Mouse (Mus musculus) embryonic facial prominence, embryonic 13.5 days (tissue): Measurements from ENCODE around the gene Barx1. TPM values are rescaled to one million over a fixed set of nuclear protein-coding genes. Genes with fewer than 3 reads are reported as not detected.

Experiments used
- ATAC-seq: fragments of 200-750 bp; cut with Nextera tagmentation; 2 replicates; pipeline ENCODE4 v1.8.0; 2017; ENCODE audit warnings: low read depth; ENCODE audit not compliant: insufficient number of reproducible peaks, insufficient read depth, low FRiP score, low TSS enrichment
- H3K27ac ChIP-seq: fragments of 300-500 bp; sonication (generic); 2 replicates; pipeline ENCODE4 v1.5.1; 2015; ENCODE audit warnings: moderate library complexity, mild to moderate bottlenecking, inconsistent platforms
- H3K27me3 ChIP-seq: fragments of 300-500 bp; sonication (generic); 2 replicates; pipeline ENCODE4 v1.6.1; 2015; ENCODE audit warnings: mild to moderate bottlenecking, inconsistent platforms
- H3K36me3 ChIP-seq: fragments of 300-500 bp; sonication (generic); 2 replicates; pipeline ENCODE4 v1.6.1; 2015; ENCODE audit warnings: mild to moderate bottlenecking, inconsistent platforms
- H3K4me1 ChIP-seq: fragments of 300-500 bp; sonication (generic); 2 replicates; pipeline ENCODE4 v1.6.1; 2015; ENCODE audit warnings: inconsistent platforms
- H3K4me2 ChIP-seq: fragments of 300-500 bp; sonication (generic); 2 replicates; pipeline ENCODE4 v1.6.1; 2015; ENCODE audit warnings: moderate library complexity, mild to moderate bottlenecking, inconsistent platforms
- H3K4me3 ChIP-seq: fragments of 300-500 bp; sonication (generic); 2 replicates; pipeline ENCODE4 v1.5.1; 2015; ENCODE audit warnings: mild to moderate bottlenecking, inconsistent platforms
- H3K9ac ChIP-seq: fragments of 300-500 bp; sonication (generic); 2 replicates; pipeline ENCODE4 v1.6.1; 2015; ENCODE audit warnings: mild to moderate bottlenecking, inconsistent platforms
- H3K9me3 ChIP-seq: fragments of 300-500 bp; sonication (generic); 2 replicates; pipeline ENCODE4 v1.6.1; 2016; ENCODE audit warnings: inconsistent platforms
- WGBS: fragments of 180-500 bp; shearing (Covaris S2); methylation state at CpG from one replicate; pipeline ENCODE4 v1.1.7; 2015; ENCODE audit warnings: mixed read lengths; 5-methylcytosine and 5-hydroxymethylcytosine counted together
- polyA plus RNA-seq: library from polyadenylated mRNA; unstranded; fragments of >200 nt; fragmentation: Nextera tagmentation; extraction: Ambion mirVana; gene quantifications from 2 replicates; pipeline ENCODE4 v1.2.1, GENCODE M21; 2015

Gene Barx1
- polyA plus RNA-seq, 1 experiment from 2014 or later = 14.5 TPM

DNA sequence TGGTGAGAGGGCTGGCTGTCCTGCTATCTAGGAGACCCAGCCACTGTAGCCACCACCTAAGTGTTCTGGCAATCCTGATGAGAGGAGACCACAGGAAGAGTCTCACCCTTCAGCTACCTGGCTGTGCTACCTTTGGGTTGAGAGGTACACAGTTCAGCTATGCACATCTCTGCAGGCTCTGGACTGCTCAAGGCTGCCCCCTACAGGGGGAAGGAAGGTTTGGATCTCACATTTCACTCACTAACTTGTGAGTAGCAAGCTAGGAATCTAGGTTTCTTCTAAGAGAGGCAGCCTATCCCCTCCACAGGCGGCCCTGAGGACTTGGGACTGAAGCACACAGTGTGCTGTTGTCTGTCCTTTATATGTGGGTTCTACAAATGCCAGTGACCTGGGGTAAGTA is 16.6 kb downstream of the Barx1 start:
- ATAC-seq = no peak
- no peak overlapping the region for H3K27ac ChIP-seq
- no peak overlapping the region for H3K4me3 ChIP-seq
- H3K4me2 ChIP-seq = no peak overlapping the region
- peaks cover 7% of the 10 kb centered on the region; the same call in 1 of the 2 replicates for H3K4me1 ChIP-seq
- H3K9ac ChIP-seq = no peak overlapping the region
- 26% methylated on average over 1 of the region's 1 CpGs for WGBS
- no peaks in the 10 kb centered on the region for H3K36me3 ChIP-seq
- peaks cover 46% of the 10 kb centered on the region for H3K27me3 ChIP-seq
- H3K9me3 ChIP-seq = no peaks in the 10 kb centered on the region

DNA sequence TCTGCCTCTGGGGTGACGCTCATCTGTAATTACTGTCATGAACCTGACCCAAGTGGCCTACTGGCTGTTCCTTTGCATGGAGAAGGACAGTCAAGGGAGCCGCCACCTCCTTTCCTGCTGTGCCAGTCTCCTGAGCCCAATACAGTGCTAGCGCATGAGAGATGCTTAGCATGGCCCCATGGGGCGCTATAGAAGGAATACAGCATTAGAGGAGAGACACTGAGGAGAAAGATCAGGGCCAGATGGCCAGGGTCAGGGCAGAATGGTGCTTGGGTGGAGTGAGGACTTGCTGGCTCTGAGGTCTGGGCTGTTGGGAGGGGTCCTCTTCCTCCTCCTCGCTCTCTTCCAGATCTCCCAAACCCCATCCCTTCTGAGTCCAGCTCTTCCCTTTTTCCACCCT is 23.9 kb downstream of the Barx1 start:
- Histone ChIP-seq H3K27me3 (no peaks in the 10 kb centered on the region; the same call in 1 of the 2 replicates), H3K27ac (peak overlapping the region; percentile 72)

DNA sequence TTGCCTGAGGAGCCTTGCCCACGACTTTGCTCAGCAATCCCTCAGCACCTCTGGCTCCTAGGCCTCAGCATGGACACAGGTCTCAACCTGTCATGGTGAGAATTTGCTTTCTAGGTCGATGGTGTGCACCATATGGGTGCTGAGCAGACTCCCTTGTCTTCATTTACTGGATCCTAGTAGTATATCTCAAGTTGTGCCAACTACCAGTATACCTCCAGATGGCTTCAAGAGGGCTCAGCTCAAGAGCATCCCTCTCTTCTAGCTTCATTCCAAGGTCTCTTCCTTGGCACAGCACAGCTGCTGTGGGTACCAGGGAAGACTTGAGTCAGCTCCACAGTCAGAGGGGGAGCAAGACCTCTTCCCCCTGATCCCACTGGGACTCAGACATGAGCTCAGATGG is 29.2 kb downstream of the Barx1 start:
- Histone ChIP-seq H3K27ac (no peak overlapping the region), H3K9me3 (0 out of 2 replicates have a peak, but pooled peaks cover 9% of the 10 kb centered on the region), H3K36me3 (no peaks in the 10 kb centered on the region), H3K4me2 (no peak overlapping the region), H3K27me3 (no peaks in the 10 kb centered on the region), H3K4me1 (peaks cover 21% of the 10 kb centered on the region), H3K4me3 (no peak overlapping the region), H3K9ac (no peak overlapping the region)
- no peak for ATAC-seq
- 56% methylated on average over 2 of the region's 2 CpGs for WGBS

More for the DNA sequence above, 23.9 kb downstream of the Barx1 start:
- WGBS = 46% methylated on average over 5 of the region's 5 CpGs
- Histone ChIP-seq H3K9ac (no peak overlapping the region), H3K4me2 (no peak overlapping the region), H3K4me3 (no peak overlapping the region), H3K4me1 (peaks cover 11% of the 10 kb centered on the region), H3K9me3 (0 out of 2 replicates have a peak, but pooled peaks cover 9% of the 10 kb centered on the region), H3K36me3 (no peaks in the 10 kb centered on the region)
- no peak for ATAC-seq

DNA sequence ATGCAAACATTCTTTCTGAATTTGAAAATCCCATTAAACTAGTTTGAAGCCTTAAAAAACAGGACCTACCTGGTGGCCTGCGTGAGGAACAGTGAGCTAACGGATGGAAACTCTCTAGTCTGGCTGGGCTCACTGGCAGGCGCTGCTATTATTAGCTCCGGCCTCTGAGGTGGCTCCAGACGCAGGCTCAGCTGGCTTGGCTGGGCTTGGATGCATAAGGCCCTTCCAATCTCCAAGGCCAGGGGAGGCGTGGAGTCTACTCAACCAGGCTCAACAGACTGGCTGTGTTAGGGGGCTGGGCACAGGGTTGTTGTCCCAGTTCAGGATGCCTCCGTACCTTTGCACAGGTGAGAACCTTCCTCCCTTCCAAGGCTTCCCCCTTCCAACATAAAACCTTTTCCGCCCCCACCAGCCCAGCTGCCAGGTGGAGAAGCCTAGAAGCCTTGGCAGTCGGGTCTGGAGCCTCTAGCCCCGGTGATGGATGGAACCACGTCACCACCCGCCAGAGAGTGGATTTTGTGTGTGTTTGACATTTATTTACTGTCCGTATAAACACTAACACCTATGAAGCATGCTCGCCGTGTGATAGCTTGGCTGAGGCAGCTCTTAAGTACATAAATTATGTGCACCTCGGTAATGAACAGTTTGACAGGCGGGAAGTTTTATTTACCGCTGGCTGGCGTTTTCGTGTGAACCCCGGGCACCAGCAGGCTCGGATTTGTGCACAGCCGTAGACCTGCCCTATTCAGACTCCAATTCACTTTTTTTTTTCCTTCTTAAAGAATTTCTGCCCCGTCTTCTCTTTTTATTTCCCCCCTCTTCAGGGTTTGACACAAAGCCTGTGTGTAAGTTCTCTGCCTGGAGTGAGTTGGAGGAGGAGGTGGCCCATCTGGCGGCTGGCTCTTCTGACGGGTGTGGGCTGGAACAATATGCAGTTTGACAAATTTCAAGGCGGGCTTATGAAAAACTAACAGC is 31.6 kb downstream of the Barx1 start:
- Histone ChIP-seq H3K36me3 (no peaks in the 10 kb centered on the region), H3K9me3 (0 out of 2 replicates have a peak, but pooled peaks cover 9% of the 10 kb centered on the region), H3K4me2 (no peak overlapping the region), H3K9ac (no peak overlapping the region), H3K4me1 (peaks cover 21% of the 10 kb centered on the region), H3K27me3 (peaks cover 13% of the 10 kb centered on the region), H3K27ac (peak overlapping the region; percentile 22; the same call in 1 of the 2 replicates), H3K4me3 (no peak overlapping the region)
- ATAC-seq = no peak
- 60% methylated on average over 27 of the region's 27 CpGs for WGBS

DNA sequence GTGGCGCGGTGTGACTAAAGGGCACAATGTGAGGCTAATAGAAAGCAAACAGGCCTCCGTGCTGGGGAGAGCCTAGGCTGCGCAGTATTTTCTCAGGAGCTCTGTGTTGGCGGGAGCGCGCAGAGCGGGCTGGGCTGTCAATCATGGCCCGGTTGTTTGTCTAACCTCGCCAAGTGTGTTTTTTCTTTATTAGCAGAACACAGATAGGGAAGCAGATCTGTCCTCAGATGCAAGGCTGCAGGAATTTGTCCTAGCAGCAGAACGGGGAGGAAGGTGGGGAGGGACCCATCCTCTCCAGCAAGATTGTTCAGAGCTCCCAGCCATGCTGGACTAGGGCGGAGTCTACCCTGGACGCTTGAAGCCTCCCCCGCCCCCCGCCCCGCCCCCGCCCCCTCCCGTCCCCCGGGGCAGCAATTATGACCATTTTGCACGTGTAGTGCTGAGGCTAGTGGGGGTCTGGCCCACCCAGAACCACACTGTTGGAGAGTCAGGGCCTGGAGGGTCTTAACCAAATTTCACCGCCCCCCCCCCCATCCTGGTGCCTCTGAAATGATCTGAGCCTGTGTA is 43.7 kb downstream of the Barx1 start:
- WGBS = 2% methylated on average over 21 of the region's 21 CpGs
- peak overlapping the region; percentile 57; the same call in 1 of the 2 replicates for H3K9ac ChIP-seq

DNA sequence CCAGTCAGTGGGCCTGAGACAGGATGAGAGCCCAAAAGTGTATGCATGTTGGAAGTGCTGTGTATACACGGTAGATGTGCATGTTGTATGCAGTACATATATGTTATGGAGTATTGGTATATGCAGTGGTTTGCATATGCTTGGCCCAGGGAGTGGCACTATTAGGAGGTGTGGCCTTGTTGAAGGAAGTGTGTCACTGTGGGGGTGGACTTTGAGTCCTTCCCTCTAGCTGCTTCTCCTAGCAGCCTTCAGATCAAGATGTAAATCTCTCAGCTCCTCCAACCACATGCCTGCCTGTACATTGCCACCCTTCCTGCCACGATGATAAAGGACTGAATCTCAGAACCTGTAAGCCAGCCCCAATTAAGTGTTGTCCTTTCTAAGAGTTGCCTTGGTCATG is 49.9 kb downstream of the Barx1 start:
- H3K9me3 ChIP-seq = no peaks in the 10 kb centered on the region
- H3K36me3 ChIP-seq = no peaks in the 10 kb centered on the region
- peaks cover 8% of the 10 kb centered on the region; the same call in 1 of the 2 replicates for H3K27me3 ChIP-seq
- H3K9ac ChIP-seq = no peak overlapping the region
- ATAC-seq = no peak
- WGBS = 72% methylated on average over 2 of the region's 2 CpGs
- H3K4me2 ChIP-seq = no peak overlapping the region
- H3K4me1 ChIP-seq = peaks cover 14% of the 10 kb centered on the region
- H3K27ac ChIP-seq = no peak overlapping the region
- H3K4me3 ChIP-seq = no peak overlapping the region

More for the DNA sequence above, 43.7 kb downstream of the Barx1 start:
- no peaks in the 10 kb centered on the region for H3K9me3 ChIP-seq
- H3K27me3 ChIP-seq = peaks cover 26% of the 10 kb centered on the region
- peak; percentile 65; the same call in 1 of the 2 replicates for ATAC-seq
- peak overlapping the region; percentile 56 for H3K4me2 ChIP-seq
- H3K4me1 ChIP-seq = peaks cover 29% of the 10 kb centered on the region
- peak overlapping the region; percentile 37 for H3K4me3 ChIP-seq
- peak overlapping the region; percentile 13; the same call in 1 of the 2 replicates for H3K27ac ChIP-seq
- no peaks in the 10 kb centered on the region for H3K36me3 ChIP-seq

DNA sequence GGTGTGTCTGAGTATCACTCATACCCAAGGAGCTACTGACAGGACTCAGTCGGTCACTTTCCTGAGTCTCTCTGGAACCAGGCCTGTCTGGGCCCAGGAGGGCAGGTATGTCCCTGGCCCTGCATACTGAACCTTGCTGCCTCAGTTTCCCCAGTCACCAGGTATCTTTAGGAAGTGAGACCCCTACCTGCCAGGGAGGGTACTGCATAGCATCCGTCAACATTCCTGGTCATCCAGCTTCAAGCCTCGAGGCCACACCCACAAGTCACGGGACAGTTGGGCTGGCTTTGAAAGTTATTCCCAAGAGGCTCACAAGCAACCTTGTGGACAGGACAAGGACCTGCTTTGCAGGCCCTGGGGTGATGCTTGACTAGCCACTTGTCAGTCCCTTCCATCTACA is 53.3 kb downstream of the Barx1 start:
- Histone ChIP-seq H3K4me1 (peaks cover 16% of the 10 kb centered on the region), H3K27ac (peak overlapping the region; percentile 75; the same call in 1 of the 2 replicates), H3K9me3 (peaks cover 5% of the 10 kb centered on the region; the same call in 1 of the 2 replicates), H3K36me3 (no peaks in the 10 kb centered on the region), H3K9ac (no peak overlapping the region), H3K27me3 (peaks cover 11% of the 10 kb centered on the region; the same call in 1 of the 2 replicates), H3K4me3 (no peak overlapping the region), H3K4me2 (no peak overlapping the region)
- no peak for ATAC-seq
- 59% methylated on average over 4 of the region's 4 CpGs for WGBS

Other genes starting within 250 kb of the Barx1 start
- 5.3 and 6.0 TPM in 2 replicates for gene Zfp169, start 149.5 kb upstream of the Barx1 start, polyA plus RNA-seq
- 2.7 and 3.3 TPM in 2 replicates for gene A830005F24Rik, start 149.4 kb upstream of the Barx1 start, polyA plus RNA-seq
- gene Ptpdc1, start 37.3 kb upstream of the Barx1 start, polyA plus RNA-seq = 21.2 and 27.2 TPM in 2 replicates
- gene Phf2, start 208.1 kb downstream of the Barx1 start, polyA plus RNA-seq = 11.5 and 11.6 TPM in 2 replicates